Mouse (Mus musculus): Measurements from ENCODE around the gene Mta2.
"Not testable (repeated sequence)": the region's sequence is repeated elsewhere in the genome, so short reads cannot be mapped to it uniquely, and the experiment has no call there.

Mta2 gene

GRCm38 (mm10) chr19:8966590-8967372, 25.1 kb downstream of the Mta2 start, which contains the start of gene Eef1g:
TSS of gene Eef1g (plus strand) at chr19:8967041.
- H3K4me3 ChIP-seq (replicated peaks; ENCODE audit: low read length): peak within 1 kb of the TSS; percentile 100
- no peaks in the 10 kb centered on the region for H3K27me3 ChIP-seq (ENCODE audit: insufficient read depth, low read length)
- TF ChIP-seq CTCF (conservative IDR thresholded peaks at IDR 0.05; ENCODE audit: low read length) (no peak), NANOG (IDR thresholded peaks at IDR 0.05; ENCODE audit: borderline replicate concordance, low read length) (no peak), POU5F1 (IDR thresholded peaks at IDR 0.05; ENCODE audit: borderline replicate concordance, low read length) (no peak)
- H3K36me3 ChIP-seq (ENCODE audit: insufficient read depth, low read length): peaks cover 91% of the 10 kb centered on the region
- peaks cover 55% of the 10 kb centered on the region for H3K4me1 ChIP-seq (replicated peaks; ENCODE audit: low read depth, low read length)
- no peaks in the 10 kb centered on the region for H3K9me3 ChIP-seq (ENCODE audit: low read length)

- Histone ChIP-seq H3K36me3 (ENCODE audit: insufficient read depth, low read length) (peaks cover 91% of the 10 kb centered on the region), H3K4me1 (replicated peaks; ENCODE audit: low read depth, low read length) (peaks cover 61% of the 10 kb centered on the region), H3K27me3 (ENCODE audit: insufficient read depth, low read length) (no peaks in the 10 kb centered on the region), H3K4me3 (replicated peaks; ENCODE audit: low read length) (peak overlapping the region; percentile 100), H3K9me3 (ENCODE audit: low read length) (no peaks in the 10 kb centered on the region)
- TF ChIP-seq POU5F1 (IDR thresholded peaks at IDR 0.05; ENCODE audit: borderline replicate concordance, low read length) (no peak), CTCF (conservative IDR thresholded peaks at IDR 0.05; ENCODE audit: low read length) (no peak), NANOG (IDR thresholded peaks at IDR 0.05; ENCODE audit: borderline replicate concordance, low read length) (no peak)
Measured at GRCm38 (mm10) chr19:8967373-8967743, 25.7 kb downstream of the Mta2 start.

DNA sequence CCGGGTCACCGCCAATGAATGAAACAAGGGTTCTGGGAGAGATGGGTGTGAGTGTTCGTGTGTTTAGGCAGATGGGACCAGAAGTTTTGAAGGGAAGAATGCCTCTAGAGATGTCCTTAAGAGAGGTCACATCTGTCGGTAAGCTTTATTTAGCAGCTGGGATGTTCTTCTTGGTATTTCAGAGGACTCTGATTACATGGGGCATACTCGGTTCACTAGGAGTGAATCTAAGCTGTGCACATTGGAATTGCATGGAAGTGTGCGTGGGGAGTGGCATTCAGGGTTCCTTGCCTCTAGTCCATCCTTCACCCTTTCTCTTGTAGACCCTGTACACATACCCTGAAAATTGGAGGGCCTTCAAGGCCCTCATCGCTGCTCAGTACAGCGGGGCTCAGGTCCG, 26.2 kb downstream of the Mta2 start:
- Histone ChIP-seq H3K4me3 (replicated peaks; ENCODE audit: low read length) (peak overlapping the region; percentile 100), H3K9me3 (ENCODE audit: low read length) (no peaks in the 10 kb centered on the region), H3K27me3 (ENCODE audit: insufficient read depth, low read length) (no peaks in the 10 kb centered on the region), H3K36me3 (ENCODE audit: insufficient read depth, low read length) (peaks cover 91% of the 10 kb centered on the region), H3K4me1 (replicated peaks; ENCODE audit: low read depth, low read length) (peaks cover 66% of the 10 kb centered on the region)
- TF ChIP-seq CTCF (conservative IDR thresholded peaks at IDR 0.05; ENCODE audit: low read length) (no peak), NANOG (IDR thresholded peaks at IDR 0.05; ENCODE audit: borderline replicate concordance, low read length) (no peak), POU5F1 (IDR thresholded peaks at IDR 0.05; ENCODE audit: borderline replicate concordance, low read length) (no peak)

- not testable (repeated sequence) for H3K9me3 ChIP-seq (ENCODE audit: low read length); H3K27me3 ChIP-seq (ENCODE audit: insufficient read depth, low read length)
- H3K36me3 ChIP-seq (ENCODE audit: insufficient read depth, low read length): peaks cover 100% of the 10 kb centered on the region
- H3K4me3 ChIP-seq (replicated peaks; ENCODE audit: low read length): peak overlapping the region; percentile 24; the same call in 1 of the 2 replicates
- H3K4me1 ChIP-seq (replicated peaks; ENCODE audit: low read depth, low read length): peaks cover 90% of the 10 kb centered on the region
Measured at GRCm38 (mm10) chr19:8972491-8972890, 30.8 kb downstream of the Mta2 start.

- no peak for TF ChIP-seq POU5F1 (IDR thresholded peaks at IDR 0.05; ENCODE audit: borderline replicate concordance, low read length)
- TF ChIP-seq CTCF (conservative IDR thresholded peaks at IDR 0.05; ENCODE audit: low read length): no peak
- no peak for TF ChIP-seq NANOG (IDR thresholded peaks at IDR 0.05; ENCODE audit: borderline replicate concordance, low read length)
- Histone ChIP-seq H3K27me3 (ENCODE audit: insufficient read depth, low read length) (no peaks in the 10 kb centered on the region), H3K36me3 (ENCODE audit: insufficient read depth, low read length) (peaks cover 100% of the 10 kb centered on the region), H3K4me3 (replicated peaks; ENCODE audit: low read length) (no peak overlapping the region), H3K4me1 (replicated peaks; ENCODE audit: low read depth, low read length) (peaks cover 100% of the 10 kb centered on the region), H3K9me3 (ENCODE audit: low read length) (no peaks in the 10 kb centered on the region)
Measured at GRCm38 (mm10) chr19:8974638-8975037, 33.0 kb downstream of the Mta2 start.

DNA sequence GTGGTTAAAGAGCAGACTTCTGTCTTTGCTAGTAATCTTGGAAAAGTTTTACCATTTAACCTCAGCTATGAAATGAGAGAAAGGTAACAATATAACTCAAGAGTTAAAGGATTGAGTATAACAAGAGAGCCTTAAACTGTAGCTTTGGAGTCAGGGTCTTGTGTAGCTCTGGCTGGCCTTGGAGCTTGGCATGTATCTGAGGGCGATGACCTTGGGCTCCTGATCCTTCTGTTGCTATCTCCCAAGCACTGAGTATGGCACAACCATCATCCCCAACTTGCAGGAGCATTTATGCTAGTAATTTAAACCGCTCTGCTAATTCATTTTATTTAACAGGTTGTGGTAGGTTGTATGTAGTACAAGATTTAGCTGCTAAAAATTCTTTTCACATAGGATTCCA, 33.8 kb downstream of the Mta2 start:
- Histone ChIP-seq H3K4me1 (replicated peaks; ENCODE audit: low read depth, low read length) (peaks cover 100% of the 10 kb centered on the region), H3K36me3 (ENCODE audit: insufficient read depth, low read length) (peaks cover 100% of the 10 kb centered on the region), H3K4me3 (replicated peaks; ENCODE audit: low read length) (no peak overlapping the region), H3K27me3 (ENCODE audit: insufficient read depth, low read length) (no peaks in the 10 kb centered on the region), H3K9me3 (ENCODE audit: low read length) (no peaks in the 10 kb centered on the region)
- TF ChIP-seq NANOG (IDR thresholded peaks at IDR 0.05; ENCODE audit: borderline replicate concordance, low read length) (no peak), POU5F1 (IDR thresholded peaks at IDR 0.05; ENCODE audit: borderline replicate concordance, low read length) (no peak), CTCF (conservative IDR thresholded peaks at IDR 0.05; ENCODE audit: low read length) (no peak)

DNA sequence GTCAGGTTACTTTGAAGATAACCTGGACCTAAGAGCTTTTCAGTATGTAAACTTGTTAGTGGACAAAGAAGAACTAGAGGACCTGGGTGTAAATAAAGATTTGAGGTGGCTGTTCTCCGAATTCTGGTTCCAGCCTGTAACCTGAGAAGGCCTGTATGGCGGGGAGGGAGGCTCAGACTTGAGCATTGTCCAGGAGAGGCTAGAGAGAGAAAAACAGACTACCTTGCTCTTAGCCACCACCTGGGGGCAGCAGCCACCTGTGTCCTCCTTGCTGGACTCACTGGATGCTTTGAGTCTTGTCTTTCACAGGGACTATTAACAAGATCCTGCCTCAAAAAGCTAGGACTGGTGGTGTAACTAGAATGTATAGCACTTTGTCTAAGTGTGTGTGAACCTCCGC, 34.9 kb downstream of the Mta2 start:
- Histone ChIP-seq H3K4me1 (replicated peaks; ENCODE audit: low read depth, low read length) (peaks cover 100% of the 10 kb centered on the region), H3K27me3 (ENCODE audit: insufficient read depth, low read length) (no peaks in the 10 kb centered on the region), H3K36me3 (ENCODE audit: insufficient read depth, low read length) (peaks cover 100% of the 10 kb centered on the region), H3K9me3 (ENCODE audit: low read length) (no peaks in the 10 kb centered on the region), H3K4me3 (replicated peaks; ENCODE audit: low read length) (0 out of 2 replicates have a peak overlapping the region, but pooled peaks have one; percentile 11)
- TF ChIP-seq POU5F1 (IDR thresholded peaks at IDR 0.05; ENCODE audit: borderline replicate concordance, low read length): no peak
- TF ChIP-seq NANOG (IDR thresholded peaks at IDR 0.05; ENCODE audit: borderline replicate concordance, low read length): no peak
- TF ChIP-seq CTCF (conservative IDR thresholded peaks at IDR 0.05; ENCODE audit: low read length): peak; percentile 58

GRCm38 (mm10) chr19:8980771-8981170, 39.1 kb downstream of the Mta2 start:
- Histone ChIP-seq H3K36me3 (ENCODE audit: insufficient read depth, low read length) (peaks cover 70% of the 10 kb centered on the region), H3K27me3 (ENCODE audit: insufficient read depth, low read length) (no peaks in the 10 kb centered on the region), H3K4me1 (replicated peaks; ENCODE audit: low read depth, low read length) (peaks cover 92% of the 10 kb centered on the region), H3K4me3 (replicated peaks; ENCODE audit: low read length) (no peak overlapping the region), H3K9me3 (ENCODE audit: low read length) (no peaks in the 10 kb centered on the region)
- no peak for TF ChIP-seq CTCF (conservative IDR thresholded peaks at IDR 0.05; ENCODE audit: low read length)
- no peak for TF ChIP-seq POU5F1 (IDR thresholded peaks at IDR 0.05; ENCODE audit: borderline replicate concordance, low read length)
- TF ChIP-seq NANOG (IDR thresholded peaks at IDR 0.05; ENCODE audit: borderline replicate concordance, low read length): no peak

Data from E14TG2a.4 (cell line).